Mouse (Mus musculus): Measurements from ENCODE around the gene Brpf3. TPM values are rescaled to one million over a fixed set of nuclear protein-coding genes. Genes with fewer than 3 reads are reported as not detected.

The Brpf3 gene
- polyA plus RNA-seq, 1 experiment from 2014 or later = 6.0 TPM

GRCm38 (mm10) chr17:28854377-28854776, 53.5 kb downstream of the Brpf3 start:
- Histone ChIP-seq H3K27me3 (ENCODE audit: control insufficient read depth, insufficient read depth, low read length) (no peaks in the 10 kb centered on the region), H3K4me2 (ENCODE audit: low read length) (no peak overlapping the region), H3K27ac (replicated peaks in 1 of 2; ENCODE audit: control insufficient read depth in 1 of 2, insufficient read depth in 1 of 2, low read depth in 2 of 2, low read length in 2 of 2) (no peak overlapping the region), H3K4me3 (ENCODE audit: control insufficient read depth in 1 of 2, insufficient read depth in 1 of 2, low read depth in 1 of 2, low read length in 2 of 2) (no peak overlapping the region), H3K9me3 (ENCODE audit: control insufficient read depth, low read length) (peaks cover 18% of the 10 kb centered on the region), H3K36me3 (ENCODE audit: control insufficient read depth, insufficient read depth, low read length) (no peaks in the 10 kb centered on the region), H3K9ac (ENCODE audit: low read length) (no peak overlapping the region), H3K4me1 (ENCODE audit: control insufficient read depth in 2 of 2, insufficient read depth in 2 of 2, low read length in 2 of 2) (no peaks in the 10 kb centered on the region)
- ATAC-seq (ENCODE audit: insufficient number of reproducible peaks, insufficient read depth, low FRiP score, low read depth) = no peak
- 78% methylated on average over 7 of the region's 7 CpGs for whole genome bisulfite sequencing

DNA sequence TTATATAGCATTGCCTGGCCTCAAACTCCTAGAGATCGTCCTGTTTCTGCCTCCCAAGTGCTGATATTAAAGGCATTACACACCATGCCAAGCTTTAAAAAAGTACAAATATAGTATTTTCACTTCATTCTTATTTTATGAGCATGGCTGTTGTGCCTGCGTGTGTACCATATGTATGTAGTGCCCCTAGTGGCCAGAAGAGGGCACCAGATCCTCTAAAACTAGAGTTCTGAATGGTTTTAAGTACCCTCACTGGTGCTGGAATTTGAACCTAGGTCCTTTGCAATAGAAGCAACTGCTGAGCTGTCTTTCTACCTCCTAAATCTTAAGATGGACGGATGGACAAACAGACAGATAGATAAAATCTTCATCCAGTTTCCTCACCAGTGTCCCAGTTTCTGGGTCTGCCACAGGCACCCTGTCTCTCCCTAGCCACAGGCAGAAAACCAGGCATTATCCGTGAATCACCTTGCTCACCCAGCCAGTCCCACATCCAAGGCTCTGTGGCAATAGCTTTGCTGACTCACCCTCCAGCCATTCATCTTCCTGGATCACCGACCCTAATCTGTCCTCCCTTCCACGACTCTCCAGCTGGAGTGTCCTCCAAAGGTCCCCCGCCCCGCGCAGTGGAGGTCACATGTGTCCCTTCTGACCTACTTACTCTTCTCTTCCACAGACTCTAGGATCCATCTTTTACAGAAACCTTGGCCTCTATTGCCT, 54.4 kb downstream of the Brpf3 start:
- Histone ChIP-seq H3K27ac (replicated peaks in 1 of 2; ENCODE audit: control insufficient read depth in 1 of 2, insufficient read depth in 1 of 2, low read depth in 2 of 2, low read length in 2 of 2) (no peak overlapping the region), H3K36me3 (ENCODE audit: control insufficient read depth, insufficient read depth, low read length) (no peaks in the 10 kb centered on the region), H3K4me2 (ENCODE audit: low read length) (no peak overlapping the region), H3K9me3 (ENCODE audit: control insufficient read depth, low read length) (peaks cover 18% of the 10 kb centered on the region), H3K9ac (ENCODE audit: low read length) (no peak overlapping the region), H3K4me3 (ENCODE audit: control insufficient read depth in 1 of 2, insufficient read depth in 1 of 2, low read depth in 1 of 2, low read length in 2 of 2) (no peak overlapping the region), H3K27me3 (ENCODE audit: control insufficient read depth, insufficient read depth, low read length) (no peaks in the 10 kb centered on the region), H3K4me1 (ENCODE audit: control insufficient read depth in 2 of 2, insufficient read depth in 2 of 2, low read length in 2 of 2) (no peaks in the 10 kb centered on the region)
- WGBS = 68% methylated on average over 9 of the region's 9 CpGs
- ATAC-seq (ENCODE audit: insufficient number of reproducible peaks, insufficient read depth, low FRiP score, low read depth) = no peak

DNA sequence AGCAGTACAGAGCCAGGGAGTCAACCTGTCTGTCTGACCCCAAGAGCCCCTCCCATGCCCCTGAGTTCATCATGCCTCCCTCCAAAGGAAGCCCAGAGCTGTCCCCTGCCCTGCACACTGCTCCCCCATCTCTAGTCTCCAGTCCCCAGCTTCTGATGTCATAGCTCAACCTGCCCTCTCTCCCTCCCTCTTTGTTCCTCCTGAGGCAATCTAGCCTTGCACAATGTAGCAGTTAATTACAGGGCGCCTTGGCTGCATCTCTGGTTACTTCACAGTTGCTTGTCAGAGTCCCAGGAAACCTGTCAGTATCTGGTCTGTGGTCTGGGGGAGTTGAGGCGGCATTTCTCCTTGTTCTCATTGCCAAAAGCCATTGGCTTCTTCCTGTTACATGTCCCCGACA, 55.1 kb downstream of the Brpf3 start:
- H3K4me3 ChIP-seq (ENCODE audit: control insufficient read depth in 1 of 2, insufficient read depth in 1 of 2, low read depth in 1 of 2, low read length in 2 of 2) = no peak overlapping the region
- H3K4me1 ChIP-seq (ENCODE audit: control insufficient read depth in 2 of 2, insufficient read depth in 2 of 2, low read length in 2 of 2) = no peaks in the 10 kb centered on the region
- no peak overlapping the region for H3K4me2 ChIP-seq (ENCODE audit: low read length)
- no peaks in the 10 kb centered on the region for H3K27me3 ChIP-seq (ENCODE audit: control insufficient read depth, insufficient read depth, low read length)
- H3K9me3 ChIP-seq (ENCODE audit: control insufficient read depth, low read length) = peaks cover 18% of the 10 kb centered on the region
- ATAC-seq (ENCODE audit: insufficient number of reproducible peaks, insufficient read depth, low FRiP score, low read depth) = no peak
- H3K36me3 ChIP-seq (ENCODE audit: control insufficient read depth, insufficient read depth, low read length) = no peaks in the 10 kb centered on the region
- no peak overlapping the region for H3K27ac ChIP-seq (replicated peaks in 1 of 2; ENCODE audit: control insufficient read depth in 1 of 2, insufficient read depth in 1 of 2, low read depth in 2 of 2, low read length in 2 of 2)
- WGBS = 62% methylated on average over 3 of the region's 3 CpGs
- H3K9ac ChIP-seq (ENCODE audit: low read length) = no peak overlapping the region

DNA sequence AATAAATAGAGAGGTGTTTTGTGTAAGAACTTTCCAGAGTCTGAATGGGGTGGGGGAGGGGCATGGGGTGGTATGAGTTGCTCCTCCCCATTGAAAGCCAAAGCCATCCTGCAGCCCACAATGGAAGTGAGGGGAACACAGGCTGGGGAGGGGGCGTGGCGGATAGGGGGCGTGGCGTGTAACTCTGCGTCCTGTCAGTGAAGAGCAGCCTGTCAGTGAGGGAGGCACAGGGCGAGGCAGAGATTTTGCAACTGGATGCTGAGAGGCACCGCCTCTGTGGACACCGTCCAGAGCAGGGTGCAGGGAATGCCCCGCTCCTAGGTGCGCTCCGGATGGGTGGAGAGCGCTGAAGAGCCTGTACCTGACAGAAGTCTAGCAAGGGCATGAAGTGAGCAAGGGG, 57.3 kb downstream of the Brpf3 start, which contains the start of gene Pnpla1:
Gene Pnpla1, plus strand, starts transcription at position 207 of the 400 bp plus-strand sequence.
- H3K4me3 ChIP-seq (ENCODE audit: control insufficient read depth in 1 of 2, insufficient read depth in 1 of 2, low read depth in 1 of 2, low read length in 2 of 2) = no peak within 1 kb of the TSS
- H3K4me2 ChIP-seq (ENCODE audit: low read length) = no peak within 1 kb of the TSS
- ATAC-seq (ENCODE audit: insufficient number of reproducible peaks, insufficient read depth, low FRiP score, low read depth) = no peak
- H3K27ac ChIP-seq (replicated peaks in 1 of 2; ENCODE audit: control insufficient read depth in 1 of 2, insufficient read depth in 1 of 2, low read depth in 2 of 2, low read length in 2 of 2) = no peak within 1 kb of the TSS
- peaks cover 18% of the 10 kb centered on the region for H3K9me3 ChIP-seq (ENCODE audit: control insufficient read depth, low read length)
- H3K9ac ChIP-seq (ENCODE audit: low read length) = no peak within 1 kb of the TSS
- H3K27me3 ChIP-seq (ENCODE audit: control insufficient read depth, insufficient read depth, low read length) = no peaks in the 10 kb centered on the region
- 30% methylated on average over 12 of the region's 12 CpGs for WGBS
- no peaks in the 10 kb centered on the region for H3K4me1 ChIP-seq (ENCODE audit: control insufficient read depth in 2 of 2, insufficient read depth in 2 of 2, low read length in 2 of 2)
- H3K36me3 ChIP-seq (ENCODE audit: control insufficient read depth, insufficient read depth, low read length) = no peaks in the 10 kb centered on the region

DNA sequence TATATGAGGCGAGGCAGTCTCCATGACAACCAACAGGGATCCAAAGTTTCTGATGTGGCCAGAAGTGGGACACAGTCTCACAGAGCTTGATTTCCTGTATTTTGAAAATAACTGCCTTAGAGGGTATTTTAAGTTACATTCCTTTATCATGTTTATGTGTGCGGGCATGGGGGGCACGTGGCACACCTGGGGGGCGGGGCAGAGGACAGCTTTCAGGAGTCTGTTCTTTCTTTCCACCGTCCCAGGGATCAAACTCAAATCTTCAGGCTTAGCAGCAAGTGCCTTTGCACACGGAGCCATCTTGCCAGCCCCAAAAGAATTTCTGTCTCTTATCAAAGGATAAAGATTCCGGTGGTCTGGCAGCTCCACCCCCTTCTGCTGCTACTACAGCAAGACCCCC, 63.0 kb downstream of the Brpf3 start:
- Histone ChIP-seq H3K4me1 (ENCODE audit: control insufficient read depth in 2 of 2, insufficient read depth in 2 of 2, low read length in 2 of 2) (no peaks in the 10 kb centered on the region), H3K9me3 (ENCODE audit: control insufficient read depth, low read length) (no peaks in the 10 kb centered on the region), H3K9ac (ENCODE audit: low read length) (no peak overlapping the region), H3K4me2 (ENCODE audit: low read length) (no peak overlapping the region), H3K36me3 (ENCODE audit: control insufficient read depth, insufficient read depth, low read length) (no peaks in the 10 kb centered on the region), H3K27ac (replicated peaks in 1 of 2; ENCODE audit: control insufficient read depth in 1 of 2, insufficient read depth in 1 of 2, low read depth in 2 of 2, low read length in 2 of 2) (no peak overlapping the region), H3K4me3 (ENCODE audit: control insufficient read depth in 1 of 2, insufficient read depth in 1 of 2, low read depth in 1 of 2, low read length in 2 of 2) (no peak overlapping the region), H3K27me3 (ENCODE audit: control insufficient read depth, insufficient read depth, low read length) (no peaks in the 10 kb centered on the region)
- 58% methylated on average over 7 of the region's 7 CpGs for WGBS
- ATAC-seq (ENCODE audit: insufficient number of reproducible peaks, insufficient read depth, low FRiP score, low read depth) = no peak

- ATAC-seq (ENCODE audit: insufficient number of reproducible peaks, insufficient read depth, low FRiP score, low read depth) = no peak
- H3K9ac ChIP-seq (ENCODE audit: low read length) = no peak overlapping the region
- no peak overlapping the region for H3K4me3 ChIP-seq (ENCODE audit: control insufficient read depth in 1 of 2, insufficient read depth in 1 of 2, low read depth in 1 of 2, low read length in 2 of 2)
- H3K36me3 ChIP-seq (ENCODE audit: control insufficient read depth, insufficient read depth, low read length) = no peaks in the 10 kb centered on the region
- H3K4me1 ChIP-seq (ENCODE audit: control insufficient read depth in 2 of 2, insufficient read depth in 2 of 2, low read length in 2 of 2) = no peaks in the 10 kb centered on the region
- no peaks in the 10 kb centered on the region for H3K27me3 ChIP-seq (ENCODE audit: control insufficient read depth, insufficient read depth, low read length)
- H3K4me2 ChIP-seq (ENCODE audit: low read length) = no peak overlapping the region
- H3K9me3 ChIP-seq (ENCODE audit: control insufficient read depth, low read length) = no peaks in the 10 kb centered on the region
- 75% methylated on average over 6 of the region's 6 CpGs for WGBS
- no peak overlapping the region for H3K27ac ChIP-seq (replicated peaks in 1 of 2; ENCODE audit: control insufficient read depth in 1 of 2, insufficient read depth in 1 of 2, low read depth in 2 of 2, low read length in 2 of 2)
Measured at GRCm38 (mm10) chr17:28864464-28864863, 63.6 kb downstream of the Brpf3 start.

DNA sequence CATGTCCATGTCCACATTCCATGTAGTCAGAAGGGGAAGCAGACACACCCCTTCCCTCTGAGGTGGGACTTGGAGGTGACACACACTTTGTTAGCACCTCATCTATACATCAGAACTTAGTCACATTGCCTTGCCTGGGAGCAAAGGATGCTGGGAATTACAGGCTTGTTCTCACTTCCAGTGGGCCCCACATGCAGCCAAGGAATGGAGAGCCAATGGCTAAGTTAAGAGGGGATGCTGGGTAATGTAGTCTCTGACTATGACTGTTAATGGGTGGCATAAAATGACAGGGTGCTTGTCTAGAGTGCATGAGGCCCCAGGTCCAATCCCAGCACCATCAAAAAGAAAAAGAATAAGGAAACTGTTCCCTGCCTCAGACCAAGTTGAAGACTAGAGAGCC, 66.0 kb downstream of the Brpf3 start:
- no peaks in the 10 kb centered on the region for H3K27me3 ChIP-seq (ENCODE audit: control insufficient read depth, insufficient read depth, low read length)
- no peak overlapping the region for H3K4me3 ChIP-seq (ENCODE audit: control insufficient read depth in 1 of 2, insufficient read depth in 1 of 2, low read depth in 1 of 2, low read length in 2 of 2)
- H3K9me3 ChIP-seq (ENCODE audit: control insufficient read depth, low read length) = no peaks in the 10 kb centered on the region
- H3K9ac ChIP-seq (ENCODE audit: low read length) = no peak overlapping the region
- ATAC-seq (ENCODE audit: insufficient number of reproducible peaks, insufficient read depth, low FRiP score, low read depth) = no peak
- H3K4me1 ChIP-seq (ENCODE audit: control insufficient read depth in 2 of 2, insufficient read depth in 2 of 2, low read length in 2 of 2) = no peaks in the 10 kb centered on the region
- no peak overlapping the region for H3K27ac ChIP-seq (replicated peaks in 1 of 2; ENCODE audit: control insufficient read depth in 1 of 2, insufficient read depth in 1 of 2, low read depth in 2 of 2, low read length in 2 of 2)
- no peak overlapping the region for H3K4me2 ChIP-seq (ENCODE audit: low read length)
- H3K36me3 ChIP-seq (ENCODE audit: control insufficient read depth, insufficient read depth, low read length) = no peaks in the 10 kb centered on the region

DNA sequence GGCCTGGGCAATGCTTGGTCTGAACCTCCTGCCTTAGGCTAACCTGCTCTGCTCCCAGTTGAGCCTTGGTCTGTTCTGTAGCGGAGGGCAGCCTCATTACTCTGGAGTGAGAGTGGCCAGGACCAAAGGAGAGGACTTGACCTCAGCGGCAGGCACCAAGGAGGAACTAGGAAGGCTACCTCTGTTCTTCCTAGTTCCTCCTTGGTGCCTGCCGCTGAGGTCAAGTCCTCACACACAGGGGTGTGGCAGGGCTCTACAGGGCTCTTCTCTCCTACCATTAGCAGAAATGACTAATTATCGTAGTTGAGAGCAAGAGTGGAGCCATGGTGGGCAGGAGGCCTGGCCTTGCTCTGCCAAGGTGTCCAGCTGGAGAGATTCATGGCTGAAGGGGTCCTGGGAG, 66.5 kb downstream of the Brpf3 start:
- ATAC-seq (ENCODE audit: insufficient number of reproducible peaks, insufficient read depth, low FRiP score, low read depth) = no peak
- Histone ChIP-seq H3K27ac (replicated peaks in 1 of 2; ENCODE audit: control insufficient read depth in 1 of 2, insufficient read depth in 1 of 2, low read depth in 2 of 2, low read length in 2 of 2) (no peak overlapping the region), H3K27me3 (ENCODE audit: control insufficient read depth, insufficient read depth, low read length) (no peaks in the 10 kb centered on the region), H3K9ac (ENCODE audit: low read length) (no peak overlapping the region), H3K4me1 (ENCODE audit: control insufficient read depth in 2 of 2, insufficient read depth in 2 of 2, low read length in 2 of 2) (no peaks in the 10 kb centered on the region), H3K36me3 (ENCODE audit: control insufficient read depth, insufficient read depth, low read length) (no peaks in the 10 kb centered on the region), H3K4me3 (ENCODE audit: control insufficient read depth in 1 of 2, insufficient read depth in 1 of 2, low read depth in 1 of 2, low read length in 2 of 2) (no peak overlapping the region), H3K4me2 (ENCODE audit: low read length) (no peak overlapping the region), H3K9me3 (ENCODE audit: control insufficient read depth, low read length) (no peaks in the 10 kb centered on the region)
- 79% methylated on average over 4 of the region's 4 CpGs for WGBS

Data from heart, embryonic 14.5 days (tissue).